Mouse (Mus musculus): ENCODE data around the gene Lsm8. TPM values are rescaled to one million over a fixed set of nuclear protein-coding genes. Genes with fewer than 3 reads are reported as not detected.
"Not testable (repeated sequence)": the region's sequence is repeated elsewhere in the genome, so short reads cannot be mapped to it uniquely, and the experiment has no call there.

The Lsm8 gene
- total and polyA plus RNA-seq, 2 experiments from 2014 or later: 36.5 to 86.5 TPM

- 80% methylated on average over 1 of the region's 1 CpGs for WGBS
- no peaks in the 10 kb centered on the region for H3K27me3 ChIP-seq (ENCODE audit: insufficient read depth, low read length)
- no peak for ATAC-seq
- no peak overlapping the region for H3K9ac ChIP-seq (replicated peaks; ENCODE audit: low read length)
- no peaks in the 10 kb centered on the region for H3K36me3 ChIP-seq (ENCODE audit: insufficient read depth, low read length)
- no peak overlapping the region for H3K4me2 ChIP-seq (ENCODE audit: low read depth, low read length)
- no peaks in the 10 kb centered on the region for H3K9me3 ChIP-seq (ENCODE audit: low read length)
- H3K27ac ChIP-seq: no peak overlapping the region
- DNase-seq (ENCODE audit: low spot score): no peak
- TF ChIP-seq CTCF (IDR thresholded peaks at IDR 0.05; ENCODE audit: low read depth): no peak
- H3K4me1 ChIP-seq (ENCODE audit: insufficient read depth, low read length): no peaks in the 10 kb centered on the region
- no peak overlapping the region for H3K4me3 ChIP-seq (ENCODE audit: low read length)
Observed at GRCm38 (mm10) chr6:18832958-18833357, 15.4 kb upstream of the Lsm8 start.

GRCm38 (mm10) chr6:18844529-18844928 is 3.9 kb upstream of the Lsm8 start:
- not testable (repeated sequence) for H3K27me3 ChIP-seq (ENCODE audit: insufficient read depth, low read length); H3K4me3 ChIP-seq (ENCODE audit: low read length); ATAC-seq; DNase-seq (ENCODE audit: low spot score); H3K9me3 ChIP-seq (ENCODE audit: low read length); H3K27ac ChIP-seq; H3K4me1 ChIP-seq (ENCODE audit: insufficient read depth, low read length); H3K36me3 ChIP-seq (ENCODE audit: insufficient read depth, low read length); H3K4me2 ChIP-seq (ENCODE audit: low read depth, low read length); H3K9ac ChIP-seq (replicated peaks; ENCODE audit: low read length)
- 100% methylated on average over 2 of the region's 11 CpGs for WGBS

- DNase-seq (ENCODE audit: low spot score); H3K9me3 ChIP-seq (ENCODE audit: low read length); H3K4me2 ChIP-seq (ENCODE audit: low read depth, low read length); ATAC-seq; H3K36me3 ChIP-seq (ENCODE audit: insufficient read depth, low read length); H3K9ac ChIP-seq (replicated peaks; ENCODE audit: low read length); H3K4me3 ChIP-seq (ENCODE audit: low read length); H3K27me3 ChIP-seq (ENCODE audit: insufficient read depth, low read length); H3K27ac ChIP-seq: not testable (repeated sequence)
- peaks cover 12% of the 10 kb centered on the region for H3K4me1 ChIP-seq (ENCODE audit: insufficient read depth, low read length)
- 49% methylated on average over 5 of the region's 7 CpGs for WGBS
Observed at GRCm38 (mm10) chr6:18845571-18845970, 2.8 kb upstream of the Lsm8 start.

- peaks cover 12% of the 10 kb centered on the region for H3K4me1 ChIP-seq (ENCODE audit: insufficient read depth, low read length)
Observed at GRCm38 (mm10) chr6:18848702-18849061, 303 bp downstream of the Lsm8 start.

GRCm38 (mm10) chr6:18855323-18855722 is 6.9 kb downstream of the Lsm8 start:
- H3K36me3 ChIP-seq (ENCODE audit: insufficient read depth, low read length): peaks cover 22% of the 10 kb centered on the region
- TF ChIP-seq CTCF (IDR thresholded peaks at IDR 0.05; ENCODE audit: low read depth): no peak
- no peak overlapping the region for H3K4me2 ChIP-seq (ENCODE audit: low read depth, low read length)
- ATAC-seq: no peak
- H3K27ac ChIP-seq: no peak overlapping the region
- no peak overlapping the region for H3K9ac ChIP-seq (replicated peaks; ENCODE audit: low read length)
- no peak overlapping the region for H3K4me3 ChIP-seq (ENCODE audit: low read length)
- H3K27me3 ChIP-seq (ENCODE audit: insufficient read depth, low read length): no peaks in the 10 kb centered on the region
- no peaks in the 10 kb centered on the region for H3K9me3 ChIP-seq (ENCODE audit: low read length)
- 0 out of 2 replicates have a peak, but pooled peaks cover under 1% of the 10 kb centered on the region for H3K4me1 ChIP-seq (ENCODE audit: insufficient read depth, low read length)
- DNase-seq (ENCODE audit: low spot score): no peak

More at GRCm38 (mm10) chr6:18848702-18849061, 303 bp downstream of the Lsm8 start:
- Histone ChIP-seq H3K27ac (peak overlapping the region; percentile 96), H3K36me3 (ENCODE audit: insufficient read depth, low read length) (peaks cover 3% of the 10 kb centered on the region; the same call in 1 of the 2 replicates), H3K9ac (replicated peaks; ENCODE audit: low read length) (peak overlapping the region; percentile 85), H3K27me3 (ENCODE audit: insufficient read depth, low read length) (no peaks in the 10 kb centered on the region), H3K4me3 (ENCODE audit: low read length) (peak overlapping the region; percentile 85), H3K4me2 (ENCODE audit: low read depth, low read length) (peak overlapping the region; percentile 71), H3K9me3 (ENCODE audit: low read length) (no peaks in the 10 kb centered on the region)
- under 1% methylated on average over 28 of the region's 28 CpGs for WGBS
- TF ChIP-seq CTCF (IDR thresholded peaks at IDR 0.05; ENCODE audit: low read depth): no peak
- DNase-seq (ENCODE audit: low spot score) (no peak), ATAC-seq (no peak; the same call in 1 of the 2 replicates)

GRCm38 (mm10) chr6:18856487-18857078 is 8.2 kb downstream of the Lsm8 start:
- no peak overlapping the region for H3K27ac ChIP-seq
- H3K27me3 ChIP-seq (ENCODE audit: insufficient read depth, low read length): no peaks in the 10 kb centered on the region
- no peak overlapping the region for H3K4me2 ChIP-seq (ENCODE audit: low read depth, low read length)
- WGBS: over 99% methylated on average over 3 of the region's 3 CpGs
- H3K36me3 ChIP-seq (ENCODE audit: insufficient read depth, low read length): peaks cover 22% of the 10 kb centered on the region
- DNase-seq (ENCODE audit: low spot score) (no peak), ATAC-seq (0 out of 2 replicates have a peak, but pooled peaks have one; percentile 21)
- H3K9ac ChIP-seq (replicated peaks; ENCODE audit: low read length): no peak overlapping the region
- no peaks in the 10 kb centered on the region for H3K9me3 ChIP-seq (ENCODE audit: low read length)
- no peaks in the 10 kb centered on the region for H3K4me1 ChIP-seq (ENCODE audit: insufficient read depth, low read length)
- no peak overlapping the region for H3K4me3 ChIP-seq (ENCODE audit: low read length)
- TF ChIP-seq CTCF (IDR thresholded peaks at IDR 0.05; ENCODE audit: low read depth): no peak

GRCm38 (mm10) chr6:18866018-18866417 is 17.6 kb downstream of the Lsm8 start, which contains the start of gene Ankrd7:
Gene Ankrd7, plus strand, starts transcription at chr6:18866318.
- H3K9ac ChIP-seq (replicated peaks; ENCODE audit: low read length): no peak within 1 kb of the TSS
- no peaks in the 10 kb centered on the region for H3K9me3 ChIP-seq (ENCODE audit: low read length)
- H3K27me3 ChIP-seq (ENCODE audit: insufficient read depth, low read length): no peaks in the 10 kb centered on the region
- ATAC-seq (no peak), DNase-seq (ENCODE audit: low spot score) (no peak)
- H3K4me2 ChIP-seq (ENCODE audit: low read depth, low read length): no peak within 1 kb of the TSS
- no peaks in the 10 kb centered on the region for H3K4me1 ChIP-seq (ENCODE audit: insufficient read depth, low read length)
- H3K4me3 ChIP-seq (ENCODE audit: low read length): no peak within 1 kb of the TSS
- no peak for TF ChIP-seq CTCF (IDR thresholded peaks at IDR 0.05; ENCODE audit: low read depth)
- 90% methylated on average over 8 of the region's 8 CpGs for WGBS
- H3K36me3 ChIP-seq (ENCODE audit: insufficient read depth, low read length): no peaks in the 10 kb centered on the region
- H3K27ac ChIP-seq: no peak within 1 kb of the TSS
